Mouse (Mus musculus): ENCODE results near the gene Phc1. TPM values are rescaled to one million over a fixed set of nuclear protein-coding genes. Genes with fewer than 3 reads are reported as not detected.
A peak's percentile ranks its signal among the peaks of the same experiment; 100 is the strongest.

Phc1 gene
- polyA plus RNA-seq, 1 experiment from 2014 or later = 1.2 TPM

DNA sequence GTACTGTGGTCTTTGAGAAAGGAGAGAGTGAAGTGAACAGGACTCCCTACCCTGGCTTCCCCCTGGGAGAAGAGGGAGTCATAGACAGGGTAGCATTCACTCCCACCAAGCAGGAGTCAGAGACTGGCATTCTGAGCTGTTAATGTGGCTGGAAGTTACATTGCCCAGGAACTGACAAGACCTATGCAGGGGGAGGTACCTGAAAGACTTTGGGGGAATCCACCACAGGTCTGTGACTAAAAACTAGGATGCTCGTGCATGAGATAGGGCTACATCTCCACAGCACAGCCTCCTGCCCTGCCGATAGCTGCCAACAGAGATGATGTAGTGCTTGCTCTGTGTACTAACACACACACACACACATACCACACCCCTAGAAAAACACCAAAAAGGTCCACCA lies 56.9 kb downstream of the Phc1 start:
- Histone ChIP-seq H3K9ac (ENCODE audit: low read depth, low read length) (no peak overlapping the region), H3K4me1 (ENCODE audit: control insufficient read depth, low read depth, low read length) (no peaks in the 10 kb centered on the region), H3K27ac (ENCODE audit: low read length) (no peak overlapping the region), H3K27me3 (ENCODE audit: control insufficient read depth, insufficient read depth, low read depth, low read length) (no peaks in the 10 kb centered on the region), H3K4me3 (ENCODE audit: low read depth, low read length) (no peak overlapping the region), H3K9me3 (replicated peaks; ENCODE audit: control insufficient read depth, low read length) (no peaks in the 10 kb centered on the region), H3K36me3 (ENCODE audit: control insufficient read depth, insufficient read depth) (no peaks in the 10 kb centered on the region), H3K4me2 (ENCODE audit: low read depth, low read length) (no peak overlapping the region)
- 66% methylated on average over 2 of the region's 2 CpGs for WGBS (ENCODE audit: insufficient replicate concordance)
- no peak for ATAC-seq (ENCODE audit: low read depth)

DNA sequence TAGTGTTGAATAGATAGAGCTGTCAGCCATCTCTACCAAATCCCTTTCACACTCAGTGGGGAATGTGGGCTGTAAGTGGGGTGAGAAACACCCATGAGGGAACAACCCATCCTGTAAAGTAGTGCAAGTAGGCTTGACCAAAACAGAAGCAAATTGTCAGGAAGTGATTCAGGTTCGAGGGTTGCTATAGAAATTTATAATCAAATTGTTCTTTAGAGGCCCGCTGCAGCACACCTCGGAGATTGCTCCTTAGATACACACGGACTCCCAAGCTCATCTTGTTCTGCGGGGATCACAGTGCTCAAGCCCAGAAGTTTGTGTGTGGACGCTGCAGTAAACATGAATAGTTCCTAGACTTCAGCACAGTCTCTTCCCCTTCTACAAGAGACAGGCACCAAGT lies 57.6 kb downstream of the Phc1 start, which contains the start of gene Klrg1:
Gene Klrg1, minus strand, starts transcription at position 101 of the 400 bp plus-strand sequence.
- ATAC-seq (ENCODE audit: low read depth) = no peak
- Histone ChIP-seq H3K4me2 (ENCODE audit: low read depth, low read length) (no peak within 1 kb of the TSS), H3K4me1 (ENCODE audit: control insufficient read depth, low read depth, low read length) (no peaks in the 10 kb centered on the region), H3K9ac (ENCODE audit: low read depth, low read length) (no peak within 1 kb of the TSS), H3K27ac (ENCODE audit: low read length) (no peak within 1 kb of the TSS), H3K36me3 (ENCODE audit: control insufficient read depth, insufficient read depth) (no peaks in the 10 kb centered on the region), H3K9me3 (replicated peaks; ENCODE audit: control insufficient read depth, low read length) (no peaks in the 10 kb centered on the region), H3K27me3 (ENCODE audit: control insufficient read depth, insufficient read depth, low read depth, low read length) (no peaks in the 10 kb centered on the region), H3K4me3 (ENCODE audit: low read depth, low read length) (no peak within 1 kb of the TSS)
- 66% methylated on average over 6 of the region's 6 CpGs for WGBS (ENCODE audit: insufficient replicate concordance)

GRCm38 (mm10) chr6:122276565-122276964 lies 63.8 kb downstream of the Phc1 start:
- 71% methylated on average over 7 of the region's 7 CpGs for WGBS (ENCODE audit: insufficient replicate concordance)

GRCm38 (mm10) chr6:122274546-122274945 lies 65.8 kb downstream of the Phc1 start:
- Histone ChIP-seq H3K9me3 (replicated peaks; ENCODE audit: control insufficient read depth, low read length) (no peaks in the 10 kb centered on the region), H3K27ac (ENCODE audit: low read length) (no peak overlapping the region), H3K9ac (ENCODE audit: low read depth, low read length) (no peak overlapping the region), H3K27me3 (ENCODE audit: control insufficient read depth, insufficient read depth, low read depth, low read length) (no peaks in the 10 kb centered on the region), H3K36me3 (ENCODE audit: control insufficient read depth, insufficient read depth) (no peaks in the 10 kb centered on the region), H3K4me3 (ENCODE audit: low read depth, low read length) (no peak overlapping the region), H3K4me1 (ENCODE audit: control insufficient read depth, low read depth, low read length) (peaks cover 6% of the 10 kb centered on the region), H3K4me2 (ENCODE audit: low read depth, low read length) (no peak overlapping the region)
- 10% methylated on average over 5 of the region's 5 CpGs for WGBS (ENCODE audit: insufficient replicate concordance)
- ATAC-seq (ENCODE audit: low read depth) = 0 out of 2 replicates have a peak, but pooled peaks have one; percentile 24

More at GRCm38 (mm10) chr6:122276565-122276964, 63.8 kb downstream of the Phc1 start:
- Histone ChIP-seq H3K4me3 (ENCODE audit: low read depth, low read length) (no peak overlapping the region), H3K4me1 (ENCODE audit: control insufficient read depth, low read depth, low read length) (peaks cover 6% of the 10 kb centered on the region), H3K27me3 (ENCODE audit: control insufficient read depth, insufficient read depth, low read depth, low read length) (no peaks in the 10 kb centered on the region), H3K9me3 (replicated peaks; ENCODE audit: control insufficient read depth, low read length) (no peaks in the 10 kb centered on the region), H3K4me2 (ENCODE audit: low read depth, low read length) (no peak overlapping the region), H3K36me3 (ENCODE audit: control insufficient read depth, insufficient read depth) (no peaks in the 10 kb centered on the region), H3K27ac (ENCODE audit: low read length) (no peak overlapping the region), H3K9ac (ENCODE audit: low read depth, low read length) (no peak overlapping the region)
- no peak for ATAC-seq (ENCODE audit: low read depth)

DNA sequence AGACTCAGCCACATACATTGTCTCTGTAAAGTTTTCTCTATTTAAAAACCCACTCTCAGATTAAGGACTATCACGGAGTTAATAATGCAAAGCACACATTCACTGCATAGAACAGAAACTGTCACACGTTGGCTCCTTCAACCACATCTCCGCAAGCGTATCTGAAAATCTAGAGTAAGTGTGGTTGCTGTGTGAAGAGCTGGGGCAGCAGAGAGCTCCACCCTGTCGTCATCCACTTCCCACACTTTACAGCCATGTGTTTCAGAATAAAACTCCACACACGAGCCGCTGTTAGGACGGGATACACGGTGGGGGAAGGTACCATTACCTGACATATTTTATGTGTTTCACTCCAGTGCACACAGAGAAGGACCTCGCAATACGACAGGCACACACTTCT lies 70.2 kb downstream of the Phc1 start:
- Histone ChIP-seq H3K4me1 (ENCODE audit: control insufficient read depth, low read depth, low read length) (peaks cover 6% of the 10 kb centered on the region), H3K27me3 (ENCODE audit: control insufficient read depth, insufficient read depth, low read depth, low read length) (no peaks in the 10 kb centered on the region), H3K27ac (ENCODE audit: low read length) (no peak overlapping the region), H3K36me3 (ENCODE audit: control insufficient read depth, insufficient read depth) (no peaks in the 10 kb centered on the region), H3K9ac (ENCODE audit: low read depth, low read length) (no peak overlapping the region), H3K4me3 (ENCODE audit: low read depth, low read length) (no peak overlapping the region), H3K4me2 (ENCODE audit: low read depth, low read length) (no peak overlapping the region), H3K9me3 (replicated peaks; ENCODE audit: control insufficient read depth, low read length) (no peaks in the 10 kb centered on the region)
- no peak for ATAC-seq (ENCODE audit: low read depth)
- 54% methylated on average over 11 of the region's 11 CpGs for WGBS (ENCODE audit: insufficient replicate concordance)

DNA sequence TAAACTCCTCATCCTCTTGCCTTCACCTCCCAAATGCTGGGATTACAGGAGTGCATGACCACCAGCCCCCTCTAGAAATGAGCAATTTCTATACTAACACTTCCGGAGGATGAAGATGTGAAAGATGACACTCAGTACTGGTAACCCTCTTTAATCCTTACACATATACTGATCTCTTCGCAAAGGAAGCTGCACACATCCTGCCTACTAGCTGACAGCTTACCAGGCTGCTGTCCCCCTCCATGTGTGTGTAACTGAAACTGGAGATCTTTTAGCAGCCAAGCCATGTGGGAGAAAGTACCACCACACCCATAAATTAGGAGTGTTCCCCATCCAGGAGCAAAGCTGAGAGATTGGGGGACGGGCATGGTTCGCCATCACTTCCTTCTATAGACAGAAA lies 71.2 kb downstream of the Phc1 start:
- ATAC-seq (ENCODE audit: low read depth) = no peak
- Histone ChIP-seq H3K9me3 (replicated peaks; ENCODE audit: control insufficient read depth, low read length) (no peaks in the 10 kb centered on the region), H3K4me1 (ENCODE audit: control insufficient read depth, low read depth, low read length) (no peaks in the 10 kb centered on the region), H3K4me3 (ENCODE audit: low read depth, low read length) (no peak overlapping the region), H3K27ac (ENCODE audit: low read length) (no peak overlapping the region), H3K27me3 (ENCODE audit: control insufficient read depth, insufficient read depth, low read depth, low read length) (no peaks in the 10 kb centered on the region), H3K36me3 (ENCODE audit: control insufficient read depth, insufficient read depth) (no peaks in the 10 kb centered on the region), H3K9ac (ENCODE audit: low read depth, low read length) (no peak overlapping the region), H3K4me2 (ENCODE audit: low read depth, low read length) (no peak overlapping the region)
- 59% methylated on average over 4 of the region's 4 CpGs for WGBS (ENCODE audit: insufficient replicate concordance)

DNA sequence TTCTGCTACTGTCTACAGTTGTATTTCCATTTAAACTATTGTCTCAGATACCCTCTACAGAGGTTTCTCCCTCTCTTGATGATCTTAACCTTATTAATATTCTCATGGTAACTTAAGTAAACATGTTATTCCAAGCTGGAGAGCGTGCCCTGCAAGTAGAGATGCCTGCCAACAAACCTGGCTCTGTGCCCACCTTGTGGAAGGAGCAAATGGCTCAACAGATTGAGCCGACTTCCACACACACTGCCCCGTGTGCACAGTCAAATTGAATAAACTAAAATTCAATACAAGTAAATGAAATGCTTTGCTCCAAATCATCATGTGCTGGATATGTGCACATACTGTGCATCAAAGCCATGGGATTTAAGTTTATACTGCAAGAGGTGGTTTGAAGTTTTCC lies 71.8 kb downstream of the Phc1 start:
- Histone ChIP-seq H3K9me3 (replicated peaks; ENCODE audit: control insufficient read depth, low read length) (no peaks in the 10 kb centered on the region), H3K4me2 (ENCODE audit: low read depth, low read length) (no peak overlapping the region), H3K9ac (ENCODE audit: low read depth, low read length) (no peak overlapping the region), H3K4me3 (ENCODE audit: low read depth, low read length) (no peak overlapping the region), H3K27ac (ENCODE audit: low read length) (no peak overlapping the region), H3K27me3 (ENCODE audit: control insufficient read depth, insufficient read depth, low read depth, low read length) (no peaks in the 10 kb centered on the region), H3K36me3 (ENCODE audit: control insufficient read depth, insufficient read depth) (no peaks in the 10 kb centered on the region), H3K4me1 (ENCODE audit: control insufficient read depth, low read depth, low read length) (no peaks in the 10 kb centered on the region)
- no peak for ATAC-seq (ENCODE audit: low read depth)
- WGBS (ENCODE audit: insufficient replicate concordance) = 56% methylated on average over 3 of the region's 3 CpGs

Other genes starting within 250 kb of the Phc1 start
- gene Klrg1, start 57.7 kb downstream of the Phc1 start, polyA plus RNA-seq (2015; fragmentation: Nextera tagmentation; extraction: Ambion mirVana) = not detected in 2 replicates
- gene M6pr, start 31.8 kb downstream of the Phc1 start, polyA plus RNA-seq (2015; fragmentation: Nextera tagmentation; extraction: Ambion mirVana) = 83.5 and 87.2 TPM in 2 replicates
- gene Rimklb, start 158.2 kb upstream of the Phc1 start, polyA plus RNA-seq (2015; fragmentation: Nextera tagmentation; extraction: Ambion mirVana) = 0.32 and 0.60 TPM in 2 replicates
- 1.0 and 1.2 TPM in 2 replicates for gene Mfap5, start 165.3 kb upstream of the Phc1 start, polyA plus RNA-seq (2015; fragmentation: Nextera tagmentation; extraction: Ambion mirVana)
- not detected in 2 replicates for gene Aicda, start 213.2 kb upstream of the Phc1 start, polyA plus RNA-seq (2015; fragmentation: Nextera tagmentation; extraction: Ambion mirVana)

Measured in liver, embryonic 16.5 days (tissue).